Mouse (Mus musculus): ENCODE data around the gene Tex48. TPM values are rescaled to one million over a fixed set of nuclear protein-coding genes. Genes with fewer than 3 reads are reported as not detected.
A peak's percentile ranks its signal among the peaks of the same experiment; 100 is the strongest.

Tex48 gene
- total and polyA plus RNA-seq, 2 experiments from 2014 or later = not detected

GRCm38 (mm10) chr4:63633181-63633580 lies 11.0 kb upstream of the Tex48 start:
- no peak overlapping the region for H3K9ac ChIP-seq (replicated peaks; ENCODE audit: low read depth, low read length)
- H3K4me2 ChIP-seq (ENCODE audit: low read depth, low read length) = no peak overlapping the region
- 65% methylated on average over 2 of the region's 2 CpGs for WGBS
- H3K9me3 ChIP-seq (replicated peaks; ENCODE audit: control insufficient read depth, low read length) = no peaks in the 10 kb centered on the region
- H3K27ac ChIP-seq (ENCODE audit: low read depth) = no peak overlapping the region
- TF ChIP-seq EP300 (IDR thresholded peaks at IDR 0.05; ENCODE audit: low read depth) = no peak
- TF ChIP-seq CTCF (IDR thresholded peaks at IDR 0.05; ENCODE audit: low read depth) = no peak
- DNase-seq (ENCODE audit: low spot score) (no peak), ATAC-seq (ENCODE audit: insufficient read depth, low read depth) (no peak)
- no peaks in the 10 kb centered on the region for H3K27me3 ChIP-seq (ENCODE audit: control insufficient read depth, insufficient read depth, low read length)
- H3K4me3 ChIP-seq (ENCODE audit: low read depth, low read length) = no peak overlapping the region
- no peaks in the 10 kb centered on the region for H3K36me3 ChIP-seq (replicated peaks; ENCODE audit: control insufficient read depth, insufficient read depth, low read length)
- no peaks in the 10 kb centered on the region for H3K4me1 ChIP-seq (ENCODE audit: control insufficient read depth, insufficient read depth)

GRCm38 (mm10) chr4:63627111-63627510 lies 4.9 kb upstream of the Tex48 start:
- H3K4me2 ChIP-seq (ENCODE audit: low read depth, low read length) = no peak overlapping the region
- TF ChIP-seq EP300 (IDR thresholded peaks at IDR 0.05; ENCODE audit: low read depth) (no peak), CTCF (IDR thresholded peaks at IDR 0.05; ENCODE audit: low read depth) (no peak)
- H3K4me1 ChIP-seq (ENCODE audit: control insufficient read depth, insufficient read depth) = no peaks in the 10 kb centered on the region
- no peak overlapping the region for H3K9ac ChIP-seq (replicated peaks; ENCODE audit: low read depth, low read length)
- H3K27ac ChIP-seq (ENCODE audit: low read depth) = no peak overlapping the region
- no peaks in the 10 kb centered on the region for H3K9me3 ChIP-seq (replicated peaks; ENCODE audit: control insufficient read depth, low read length)
- WGBS = 81% methylated on average over 8 of the region's 8 CpGs
- no peak overlapping the region for H3K4me3 ChIP-seq (ENCODE audit: low read depth, low read length)
- no peak for ATAC-seq (ENCODE audit: insufficient read depth, low read depth)
- no peak for DNase-seq (ENCODE audit: low spot score)
- H3K36me3 ChIP-seq (replicated peaks; ENCODE audit: control insufficient read depth, insufficient read depth, low read length) = no peaks in the 10 kb centered on the region
- no peaks in the 10 kb centered on the region for H3K27me3 ChIP-seq (ENCODE audit: control insufficient read depth, insufficient read depth, low read length)

GRCm38 (mm10) chr4:63625563-63626080 lies 3.4 kb upstream of the Tex48 start:
- Histone ChIP-seq H3K9ac (replicated peaks; ENCODE audit: low read depth, low read length) (no peak overlapping the region), H3K36me3 (replicated peaks; ENCODE audit: control insufficient read depth, insufficient read depth, low read length) (no peaks in the 10 kb centered on the region), H3K27me3 (ENCODE audit: control insufficient read depth, insufficient read depth, low read length) (no peaks in the 10 kb centered on the region), H3K4me3 (ENCODE audit: low read depth, low read length) (no peak overlapping the region), H3K27ac (ENCODE audit: low read depth) (no peak overlapping the region), H3K4me1 (ENCODE audit: control insufficient read depth, insufficient read depth) (no peaks in the 10 kb centered on the region), H3K9me3 (replicated peaks; ENCODE audit: control insufficient read depth, low read length) (no peaks in the 10 kb centered on the region), H3K4me2 (ENCODE audit: low read depth, low read length) (no peak overlapping the region)
- 38% methylated on average over 3 of the region's 3 CpGs for WGBS
- ATAC-seq (ENCODE audit: insufficient read depth, low read depth) (no peak), DNase-seq (ENCODE audit: low spot score) (no peak)
- TF ChIP-seq CTCF (IDR thresholded peaks at IDR 0.05; ENCODE audit: low read depth) = no peak
- no peak for TF ChIP-seq EP300 (IDR thresholded peaks at IDR 0.05; ENCODE audit: low read depth)

- Histone ChIP-seq H3K9ac (replicated peaks; ENCODE audit: low read depth, low read length) (no peak overlapping the region), H3K4me2 (ENCODE audit: low read depth, low read length) (no peak overlapping the region), H3K27ac (ENCODE audit: low read depth) (no peak overlapping the region), H3K36me3 (replicated peaks; ENCODE audit: control insufficient read depth, insufficient read depth, low read length) (no peaks in the 10 kb centered on the region), H3K9me3 (replicated peaks; ENCODE audit: control insufficient read depth, low read length) (no peaks in the 10 kb centered on the region), H3K27me3 (ENCODE audit: control insufficient read depth, insufficient read depth, low read length) (no peaks in the 10 kb centered on the region), H3K4me3 (ENCODE audit: low read depth, low read length) (no peak overlapping the region), H3K4me1 (ENCODE audit: control insufficient read depth, insufficient read depth) (no peaks in the 10 kb centered on the region)
- WGBS = 64% methylated on average over 2 of the region's 2 CpGs
- DNase-seq (ENCODE audit: low spot score) (no peak), ATAC-seq (ENCODE audit: insufficient read depth, low read depth) (no peak)
- TF ChIP-seq CTCF (IDR thresholded peaks at IDR 0.05; ENCODE audit: low read depth) (no peak), EP300 (IDR thresholded peaks at IDR 0.05; ENCODE audit: low read depth) (no peak)
These were observed 367 bp downstream of the Tex48 start for GRCm38 (mm10) chr4:63621861-63622260.

- no peaks in the 10 kb centered on the region for H3K27me3 ChIP-seq (ENCODE audit: control insufficient read depth, insufficient read depth, low read length)
- no peak overlapping the region for H3K4me2 ChIP-seq (ENCODE audit: low read depth, low read length)
- H3K27ac ChIP-seq (ENCODE audit: low read depth) = no peak overlapping the region
- H3K4me1 ChIP-seq (ENCODE audit: control insufficient read depth, insufficient read depth) = peaks cover 10% of the 10 kb centered on the region
- no peak overlapping the region for H3K9ac ChIP-seq (replicated peaks; ENCODE audit: low read depth, low read length)
- ATAC-seq (ENCODE audit: insufficient read depth, low read depth) (no peak), DNase-seq (ENCODE audit: low spot score) (no peak)
- WGBS = 73% methylated on average over 7 of the region's 7 CpGs
- H3K36me3 ChIP-seq (replicated peaks; ENCODE audit: control insufficient read depth, insufficient read depth, low read length) = no peaks in the 10 kb centered on the region
- TF ChIP-seq CTCF (IDR thresholded peaks at IDR 0.05; ENCODE audit: low read depth) = no peak
- no peak for TF ChIP-seq EP300 (IDR thresholded peaks at IDR 0.05; ENCODE audit: low read depth)
- H3K4me3 ChIP-seq (ENCODE audit: low read depth, low read length) = no peak overlapping the region
- H3K9me3 ChIP-seq (replicated peaks; ENCODE audit: control insufficient read depth, low read length) = no peaks in the 10 kb centered on the region
These were observed 13.8 kb downstream of the Tex48 start for GRCm38 (mm10) chr4:63608391-63608790.

- TF ChIP-seq EP300 (IDR thresholded peaks at IDR 0.05; ENCODE audit: low read depth) = 0 out of 2 replicates have a peak, but pooled peaks have one; percentile 4
- no peak for TF ChIP-seq CTCF (IDR thresholded peaks at IDR 0.05; ENCODE audit: low read depth)
- Histone ChIP-seq H3K9ac (replicated peaks; ENCODE audit: low read depth, low read length) (no peak overlapping the region), H3K4me3 (ENCODE audit: low read depth, low read length) (no peak overlapping the region), H3K27me3 (ENCODE audit: control insufficient read depth, insufficient read depth, low read length) (no peaks in the 10 kb centered on the region), H3K4me1 (ENCODE audit: control insufficient read depth, insufficient read depth) (peaks cover 10% of the 10 kb centered on the region), H3K4me2 (ENCODE audit: low read depth, low read length) (no peak overlapping the region), H3K9me3 (replicated peaks; ENCODE audit: control insufficient read depth, low read length) (no peaks in the 10 kb centered on the region), H3K36me3 (replicated peaks; ENCODE audit: control insufficient read depth, insufficient read depth, low read length) (no peaks in the 10 kb centered on the region), H3K27ac (ENCODE audit: low read depth) (no peak overlapping the region)
- ATAC-seq (ENCODE audit: insufficient read depth, low read depth) (no peak), DNase-seq (ENCODE audit: low spot score) (no peak)
- WGBS = 76% methylated on average over 1 of the region's 1 CpGs
These were observed 16.3 kb downstream of the Tex48 start for GRCm38 (mm10) chr4:63605968-63606367.

Measured in heart, postnatal 0 days (tissue).